Mouse (Mus musculus): Measurements from ENCODE around the gene Cacna2d3.

DNA sequence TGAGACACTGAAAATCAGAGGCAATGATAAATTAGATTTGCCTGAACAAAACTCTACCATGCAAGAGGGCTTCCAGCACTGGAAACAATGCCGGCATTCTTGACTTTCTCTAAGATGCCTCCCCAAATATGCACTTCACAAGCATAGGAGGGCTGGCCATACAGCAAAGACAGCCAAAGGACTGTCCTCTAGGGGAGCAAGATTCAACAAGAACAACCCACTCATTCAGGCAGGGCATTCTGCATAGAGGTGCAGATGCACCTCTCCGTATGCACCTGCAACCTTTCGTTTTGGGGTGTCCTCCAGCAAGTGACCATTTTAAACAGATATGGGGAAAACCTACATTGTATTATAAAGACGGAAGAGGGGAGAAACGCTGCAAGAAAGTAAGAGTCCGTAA, 380.1 kb downstream of the Cacna2d3 start:
- no peak for TF ChIP-seq CTCF (IDR thresholded peaks at IDR 0.05; ENCODE audit: low read depth)
- no peak for TF ChIP-seq EP300 (IDR thresholded peaks at IDR 0.05; ENCODE audit: low read depth)

Measured in liver, postnatal 0 days (tissue).